Mouse (Mus musculus) spleen, adult 2 months (tissue): ENCODE measurements around the gene Arhgap45. TPM values are rescaled to one million over a fixed set of nuclear protein-coding genes. Genes with fewer than 3 reads are reported as not detected.
A peak's percentile ranks its signal among the peaks of the same experiment; 100 is the strongest.

Experiments
- DNase-seq, 2 experiments: peaks; one replicate each; pipeline versions ENCODE4 v3.0.0 to v3.0.0-alpha.2; 2012 to 2021; ENCODE audit warnings: low spot score in 2 of 2, low read depth in 1 of 2
- H3K27ac ChIP-seq: fragments of 200-500 bp; 2 replicates; pipeline ENCODE4 v1.5.1; 2012; ENCODE audit warnings: low read length, inconsistent platforms; ENCODE audit not compliant: insufficient read depth
- H3K27me3 ChIP-seq: fragments of 200-500 bp; 2 replicates; pipeline ENCODE4 v1.6.1; 2012; ENCODE audit warnings: mild to moderate bottlenecking, moderate library complexity, low read length, inconsistent platforms; ENCODE audit not compliant: control insufficient read depth, insufficient read depth
- H3K36me3 ChIP-seq: fragments of 200-500 bp; 2 replicates; pipeline ENCODE4 v1.6.1; 2012; ENCODE audit warnings: mild to moderate bottlenecking, low read length, inconsistent platforms; ENCODE audit not compliant: control insufficient read depth, insufficient read depth
- H3K4me1 ChIP-seq: fragments of 200-500 bp; 2 replicates; pipeline ENCODE4 v1.6.1; 2011; ENCODE audit warnings: inconsistent platforms; ENCODE audit not compliant: control insufficient read depth, insufficient read depth, insufficient read length
- H3K4me3 ChIP-seq: fragments of 200-500 bp; 2 replicates; pipeline ENCODE4 v1.5.1; 2011; ENCODE audit warnings: mild to moderate bottlenecking, inconsistent platforms; ENCODE audit not compliant: insufficient read depth, insufficient read length; ENCODE audit errors: extremely low read depth
- CTCF ChIP-seq: fragments of 200-500 bp; IDR thresholded peaks from 2 replicates; pipeline ENCODE4 v1.5.1; 2011; ENCODE audit warnings: mild to moderate bottlenecking, inconsistent platforms; ENCODE audit not compliant: insufficient read depth, insufficient read length, insufficient replicate concordance; ENCODE audit errors: extremely low read depth
- POLR2A ChIP-seq: fragments of 200-500 bp; IDR thresholded peaks from 2 replicates; pipeline ENCODE4 v1.6.1; 2011; ENCODE audit warnings: low read depth, low read length, inconsistent platforms
- WGBS: fragments of 180-500 bp; shearing (Covaris S2); methylation state at CpG from one replicate; pipeline ENCODE4 v1.1.7; 2018; 5-methylcytosine and 5-hydroxymethylcytosine counted together
- polyA plus RNA-seq: library from polyadenylated mRNA; depleted of rRNA; stranded (reverse); fragments of >200 nt; gene quantifications from 2 replicates; pipeline ENCODE4 v1.2.3, GENCODE M21; 2012

The Arhgap45 gene
- polyA plus RNA-seq, 1 experiment: 492 TPM

GRCm38 (mm10) chr10:80015583-80015982, 870 bp upstream of the Arhgap45 start:
- H3K27ac ChIP-seq: peak overlapping the region; percentile 70; the same call in 1 of the 2 replicates

DNA sequence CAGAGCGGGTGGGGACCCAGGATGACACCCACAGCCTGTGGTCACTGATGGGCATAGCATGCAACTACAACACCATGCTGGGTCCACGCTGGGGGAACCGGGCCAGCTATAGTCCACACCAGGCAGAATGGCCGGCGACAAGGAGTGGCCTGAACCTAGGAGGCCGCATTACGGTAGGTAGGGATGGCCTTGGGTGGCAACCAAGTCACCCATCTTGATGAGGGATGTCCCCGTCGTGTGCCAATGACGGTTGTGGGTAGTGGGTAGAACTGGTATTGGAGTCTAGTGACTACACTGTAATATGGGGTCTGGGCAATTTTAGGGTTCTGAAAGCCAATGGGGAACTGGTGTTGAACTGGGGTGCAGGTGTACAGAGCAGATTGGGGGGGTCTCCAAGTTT, 478 bp downstream of the Arhgap45 start:
- Histone ChIP-seq H3K4me3 (peak overlapping the region; percentile 76), H3K36me3 (peaks cover 38% of the 10 kb centered on the region), H3K27ac (peak overlapping the region; percentile 92), H3K27me3 (no peaks in the 10 kb centered on the region), H3K4me1 (peaks cover 24% of the 10 kb centered on the region)
- WGBS: 5% methylated on average over 10 of the region's 10 CpGs
- TF ChIP-seq POLR2A (no peak), CTCF (no peak)
- no peak for DNase-seq

More at GRCm38 (mm10) chr10:80015583-80015982, 870 bp upstream of the Arhgap45 start:
- Histone ChIP-seq H3K27me3 (no peaks in the 10 kb centered on the region), H3K4me3 (no peak overlapping the region), H3K4me1 (peaks cover 14% of the 10 kb centered on the region), H3K36me3 (peaks cover 31% of the 10 kb centered on the region)
- no peak for DNase-seq
- 90% methylated on average over 10 of the region's 10 CpGs for WGBS
- TF ChIP-seq POLR2A: no peak
- no peak for TF ChIP-seq CTCF

DNA sequence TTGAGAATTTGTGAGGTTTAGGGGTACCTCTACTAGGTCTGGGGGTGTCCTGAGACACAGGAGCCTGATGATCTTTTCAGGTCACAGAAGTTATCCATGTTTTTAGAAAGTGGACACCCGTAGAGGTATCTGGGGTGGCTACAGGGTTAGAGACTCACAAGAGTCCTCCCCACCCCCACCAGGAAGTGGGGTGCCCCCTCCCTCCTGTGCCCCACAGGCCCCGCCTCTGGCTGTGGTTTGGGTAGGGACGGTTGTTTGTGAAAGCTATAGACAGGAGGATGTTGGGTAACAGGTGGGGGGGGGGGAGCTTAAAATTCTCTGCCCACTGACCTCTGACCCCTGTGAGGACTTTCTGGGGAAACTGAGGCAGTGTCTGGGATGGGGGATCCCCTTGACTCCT, 908 bp downstream of the Arhgap45 start:
- DNase-seq: peak; percentile 81 to 94
- WGBS: 6% methylated on average over 3 of the region's 3 CpGs
- H3K27me3 ChIP-seq: no peaks in the 10 kb centered on the region
- peaks cover 42% of the 10 kb centered on the region for H3K36me3 ChIP-seq
- peaks cover 29% of the 10 kb centered on the region for H3K4me1 ChIP-seq
- H3K27ac ChIP-seq: peak overlapping the region; percentile 100
- no peak for TF ChIP-seq CTCF
- no peak; the same call in 1 of the 2 replicates for TF ChIP-seq POLR2A
- peak overlapping the region; percentile 76 for H3K4me3 ChIP-seq

GRCm38 (mm10) chr10:80017771-80018170, 1.3 kb downstream of the Arhgap45 start:
- Histone ChIP-seq H3K27ac (peak overlapping the region; percentile 100), H3K27me3 (no peaks in the 10 kb centered on the region), H3K4me1 (peaks cover 30% of the 10 kb centered on the region), H3K4me3 (peak overlapping the region; percentile 76), H3K36me3 (peaks cover 45% of the 10 kb centered on the region)
- no peak for DNase-seq
- WGBS: 13% methylated on average over 14 of the region's 14 CpGs
- TF ChIP-seq POLR2A (no peak), CTCF (no peak)

- H3K4me1 ChIP-seq: peaks cover 35% of the 10 kb centered on the region
- peak overlapping the region; percentile 53 for H3K4me3 ChIP-seq
- H3K27ac ChIP-seq: peak overlapping the region; percentile 92
- 11% methylated on average over 15 of the region's 15 CpGs for WGBS
- TF ChIP-seq CTCF (no peak), POLR2A (peak; percentile 53; the same call in 1 of the 2 replicates)
- peaks cover 47% of the 10 kb centered on the region for H3K36me3 ChIP-seq
- peak in 1 of 2 experiments; percentile 74 for DNase-seq
- H3K27me3 ChIP-seq: no peaks in the 10 kb centered on the region
Measured at GRCm38 (mm10) chr10:80018739-80019297, 2.4 kb downstream of the Arhgap45 start.

GRCm38 (mm10) chr10:80019471-80020131, 3.1 kb downstream of the Arhgap45 start:
- Histone ChIP-seq H3K27me3 (no peaks in the 10 kb centered on the region), H3K36me3 (peaks cover 46% of the 10 kb centered on the region), H3K4me3 (peak overlapping the region; percentile 53), H3K27ac (peak overlapping the region; percentile 92), H3K4me1 (peaks cover 38% of the 10 kb centered on the region; the same call in 1 of the 2 replicates)
- WGBS: 84% methylated on average over 20 of the region's 20 CpGs
- DNase-seq: no peak
- no peak for TF ChIP-seq POLR2A
- no peak for TF ChIP-seq CTCF
